Mouse (Mus musculus) stomach, embryonic 14.5 days (tissue): ENCODE measurements around the gene Arhgef25. TPM values are rescaled to one million over a fixed set of nuclear protein-coding genes. Genes with fewer than 3 reads are reported as not detected.

ENCODE experiments used
- ATAC-seq: fragments of 200-750 bp; cut with Nextera tagmentation; 2 replicates; pipeline ENCODE4 v1.8.0; 2017; ENCODE audit warnings: low read depth, moderate TSS enrichment; ENCODE audit not compliant: insufficient number of reproducible peaks, insufficient read depth, low FRiP score
- H3K27ac ChIP-seq: fragments of 300-500 bp; sonication (generic); 2 replicates; pipeline ENCODE4 v1.5.1; 2014; ENCODE audit warnings: mild to moderate bottlenecking, low read length, moderate library complexity, mixed read lengths
- H3K27me3 ChIP-seq: fragments of 300-500 bp; sonication (generic); 2 replicates; pipeline ENCODE4 v1.6.1; 2014; ENCODE audit warnings: low read length, control low read depth, mixed read lengths; ENCODE audit not compliant: control insufficient read depth, insufficient read depth
- H3K36me3 ChIP-seq: fragments of 300-500 bp; sonication (generic); 2 replicates; pipeline ENCODE4 v1.6.1; 2014; ENCODE audit warnings: mild to moderate bottlenecking, control low read depth, low read length, moderate library complexity, mixed read lengths; ENCODE audit not compliant: control insufficient read depth, insufficient read depth
- H3K4me1 ChIP-seq: fragments of 300-500 bp; sonication (generic); 2 replicates; pipeline ENCODE4 v1.6.1; 2014; ENCODE audit warnings: low read length, control low read depth, mixed read lengths; ENCODE audit not compliant: control insufficient read depth, insufficient read depth
- H3K4me2 ChIP-seq: fragments of 300-500 bp; sonication (generic); replicated peaks from 2 replicates; pipeline ENCODE4 v1.6.1; 2014; ENCODE audit warnings: low read depth, low read length, control low read depth
- H3K4me3 ChIP-seq: fragments of 300-500 bp; sonication (generic); 2 replicates; pipeline ENCODE4 v1.5.1; 2014; ENCODE audit warnings: low read depth, low read length, control low read depth
- H3K9ac ChIP-seq: fragments of 300-500 bp; sonication (generic); replicated peaks from 2 replicates; pipeline ENCODE4 v1.6.1; 2014; ENCODE audit warnings: low read depth, mild to moderate bottlenecking, control low read depth, low read length, moderate library complexity, mixed read lengths
- H3K9me3 ChIP-seq: fragments of 300-500 bp; sonication (generic); 2 replicates; pipeline ENCODE4 v1.6.1; 2016; ENCODE audit warnings: low read depth, low read length, control low read depth; ENCODE audit not compliant: control insufficient read depth
- WGBS: fragments of 180-500 bp; shearing (Covaris S2); extraction: QIAGEN DNeasy Blood & Tissue Kit; methylation state at CpG from one replicate; pipeline ENCODE4 v1.1.7; 2014; 5-methylcytosine and 5-hydroxymethylcytosine counted together
- polyA plus RNA-seq: library from polyadenylated mRNA; unstranded; fragments of >200 nt; fragmentation: Nextera tagmentation; extraction: Ambion mirVana; gene quantifications from 2 replicates; pipeline ENCODE4 v1.2.1, GENCODE M21; 2014

Gene Arhgef25
- polyA plus RNA-seq, 1 experiment from 2014 or later = 71.1 TPM

DNA sequence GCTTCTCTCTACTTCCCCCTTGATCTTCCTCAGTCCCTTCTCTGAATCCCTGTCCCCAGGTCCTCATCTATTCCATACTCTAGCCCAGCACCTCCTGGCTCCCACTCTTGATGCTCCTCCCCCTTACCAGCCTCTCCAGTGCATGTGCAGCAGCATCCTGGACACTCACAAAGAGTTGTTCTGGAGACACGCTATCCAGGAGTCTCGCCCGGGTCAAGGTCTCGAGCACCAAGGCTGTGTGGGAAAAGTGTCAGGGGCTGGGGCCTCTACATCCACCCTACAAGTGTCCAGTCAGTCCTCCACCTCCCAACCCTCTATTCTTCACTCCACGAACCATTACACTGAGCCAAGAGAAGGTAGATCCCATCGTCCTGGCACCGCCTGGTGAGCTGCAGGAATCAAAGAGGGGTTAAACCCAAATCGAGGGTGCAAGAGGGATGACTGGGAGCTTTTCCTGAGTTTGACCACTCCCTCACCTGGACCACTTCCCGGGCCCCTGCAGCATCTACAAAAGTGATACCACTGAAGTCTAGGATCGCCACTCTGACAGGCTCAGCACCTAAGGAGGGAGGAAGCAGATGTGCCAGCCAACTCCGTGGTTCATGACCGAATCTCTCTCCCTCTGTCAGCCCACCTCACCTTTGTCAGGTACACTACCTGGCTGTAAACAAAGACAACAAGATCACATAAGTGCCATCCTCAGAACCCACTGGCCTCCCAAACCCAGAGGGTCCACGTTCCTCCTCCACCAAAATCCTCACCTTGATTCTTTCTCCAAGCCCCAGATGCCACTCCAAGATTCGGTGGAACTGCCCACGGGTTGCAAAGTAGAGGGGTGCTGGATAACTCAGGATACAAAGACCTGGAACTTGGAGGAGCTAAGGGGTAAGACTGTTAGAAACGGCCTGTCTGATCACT lies 16.5 kb downstream of the Arhgef25 start:
- H3K9me3 ChIP-seq = no peaks in the 10 kb centered on the region
- no peaks in the 10 kb centered on the region for H3K36me3 ChIP-seq
- H3K4me1 ChIP-seq = peaks cover 17% of the 10 kb centered on the region
- H3K27ac ChIP-seq = no peak overlapping the region
- no peak for ATAC-seq
- H3K4me3 ChIP-seq = no peak overlapping the region
- no peak overlapping the region for H3K4me2 ChIP-seq
- H3K27me3 ChIP-seq = peaks cover 23% of the 10 kb centered on the region
- H3K9ac ChIP-seq = no peak overlapping the region
- 86% methylated on average over 16 of the region's 16 CpGs for WGBS

DNA sequence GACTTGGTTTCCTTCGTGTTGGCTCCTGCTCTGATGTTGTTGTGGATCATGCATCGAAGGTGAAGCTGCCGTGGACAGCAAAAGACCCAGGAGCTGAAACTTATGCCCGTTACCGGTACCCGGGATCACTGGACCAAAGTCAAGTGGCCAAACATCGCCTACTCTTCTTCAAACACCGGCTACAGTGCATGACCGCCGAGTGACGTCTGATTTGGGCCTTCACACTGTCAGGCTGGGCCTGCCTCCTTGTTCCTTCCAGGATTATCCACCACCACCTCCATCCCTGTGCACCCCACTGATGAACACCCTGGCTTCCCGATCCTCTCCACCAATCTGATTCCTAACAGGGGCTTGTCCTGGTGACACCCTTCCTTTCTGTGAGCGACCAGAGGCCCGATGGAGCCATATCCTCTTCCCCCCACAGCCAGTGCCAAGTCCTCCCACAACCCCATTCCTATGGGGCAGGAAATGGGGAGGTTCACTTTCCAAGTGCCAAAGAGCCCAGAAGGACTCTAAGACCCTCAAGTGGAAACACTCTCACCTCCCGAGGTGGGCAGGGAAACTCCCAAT lies 18.2 kb downstream of the Arhgef25 start:
- 84% methylated on average over 15 of the region's 15 CpGs for WGBS
- no peak overlapping the region for H3K4me3 ChIP-seq
- H3K27ac ChIP-seq = no peak overlapping the region
- H3K27me3 ChIP-seq = peaks cover 32% of the 10 kb centered on the region
- no peaks in the 10 kb centered on the region for H3K36me3 ChIP-seq
- ATAC-seq = no peak
- no peaks in the 10 kb centered on the region for H3K9me3 ChIP-seq
- peaks cover 9% of the 10 kb centered on the region for H3K4me1 ChIP-seq
- H3K9ac ChIP-seq = no peak overlapping the region
- H3K4me2 ChIP-seq = no peak overlapping the region

DNA sequence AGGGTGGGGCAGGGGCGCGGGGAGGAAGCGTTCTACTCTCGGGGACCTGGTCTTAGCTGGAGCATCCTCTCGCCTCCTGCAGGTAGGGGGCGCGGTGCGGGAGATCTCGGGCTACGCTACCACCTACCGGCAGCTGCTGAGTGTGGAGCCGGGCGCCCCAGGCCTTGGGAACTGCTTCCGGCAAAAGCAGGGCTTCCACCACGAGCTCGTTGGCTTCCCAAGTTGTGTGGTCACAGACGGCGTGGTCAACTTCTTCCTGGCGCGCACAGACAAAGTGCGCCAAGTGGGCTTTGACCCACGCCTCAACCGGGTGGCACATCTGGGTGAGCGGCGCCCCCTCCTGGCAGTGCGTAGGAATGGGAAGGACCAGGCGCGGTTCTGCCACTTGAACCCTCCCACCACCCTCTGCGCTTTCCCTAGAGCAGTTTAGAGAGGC lies 19.0 kb downstream of the Arhgef25 start:
- Histone ChIP-seq H3K27me3 (peaks cover 38% of the 10 kb centered on the region), H3K27ac (no peak overlapping the region), H3K4me2 (peak overlapping the region; percentile 67), H3K36me3 (no peaks in the 10 kb centered on the region), H3K4me3 (peak overlapping the region; percentile 27), H3K9ac (no peak overlapping the region), H3K9me3 (no peaks in the 10 kb centered on the region), H3K4me1 (peaks cover 9% of the 10 kb centered on the region)
- under 1% methylated on average over 29 of the region's 29 CpGs for WGBS
- ATAC-seq = peak; percentile 70

DNA sequence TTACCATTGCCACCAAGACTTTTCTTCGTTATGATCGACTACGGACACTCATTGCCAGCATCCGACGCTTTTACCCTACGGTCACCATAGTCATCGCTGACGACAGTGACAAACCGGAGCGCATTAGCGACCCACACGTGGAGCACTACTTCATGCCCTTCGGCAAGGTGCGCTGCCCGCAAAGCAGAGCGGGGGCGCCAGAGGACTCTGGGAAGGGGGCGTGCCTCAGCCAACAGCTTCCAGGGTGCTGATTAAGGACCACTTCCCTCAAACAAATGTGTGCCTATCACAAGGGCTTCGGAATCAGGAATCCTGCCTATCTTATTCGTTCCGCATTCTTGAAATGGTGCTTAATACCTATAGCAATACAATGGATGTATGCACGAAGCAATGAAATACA lies 19.9 kb downstream of the Arhgef25 start:
- peak overlapping the region; percentile 67 for H3K4me2 ChIP-seq
- no peaks in the 10 kb centered on the region for H3K9me3 ChIP-seq
- peak overlapping the region; percentile 27; the same call in 1 of the 2 replicates for H3K4me3 ChIP-seq
- H3K27me3 ChIP-seq = peaks cover 38% of the 10 kb centered on the region
- 3% methylated on average over 22 of the region's 22 CpGs for WGBS
- H3K9ac ChIP-seq = no peak overlapping the region
- ATAC-seq = no peak
- H3K36me3 ChIP-seq = no peaks in the 10 kb centered on the region
- H3K27ac ChIP-seq = no peak overlapping the region
- peaks cover 9% of the 10 kb centered on the region for H3K4me1 ChIP-seq

DNA sequence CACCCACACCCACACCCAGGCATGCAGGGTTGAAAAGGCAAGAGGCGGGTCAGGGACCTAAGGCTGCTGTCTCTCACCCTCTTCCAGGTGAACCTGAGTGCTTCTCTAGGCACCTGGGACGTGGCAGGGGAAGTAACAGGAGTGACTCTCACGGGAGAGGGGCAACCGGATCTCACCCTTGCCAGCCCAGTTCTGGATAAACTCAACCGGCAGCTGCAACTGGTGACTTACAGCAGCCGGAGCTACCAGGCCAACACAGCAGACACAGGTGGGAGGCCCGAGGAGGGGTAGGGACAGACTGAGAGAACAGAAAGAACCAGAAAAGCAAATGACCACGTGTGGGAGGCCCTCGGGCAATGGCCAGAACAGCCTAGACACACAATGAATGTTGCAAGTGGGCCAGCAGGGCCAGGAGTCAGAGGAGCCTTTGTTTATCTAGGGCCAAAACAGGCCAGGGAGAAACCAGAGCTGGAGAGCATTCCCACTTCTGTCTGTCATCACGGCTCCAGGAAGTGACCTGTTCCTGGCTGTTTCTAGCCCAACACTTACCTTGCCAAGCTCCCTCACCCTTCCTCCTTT lies 22.2 kb downstream of the Arhgef25 start:
- Histone ChIP-seq H3K4me3 (no peak overlapping the region), H3K9me3 (no peaks in the 10 kb centered on the region), H3K4me2 (peak overlapping the region; percentile 100; the same call in 1 of the 2 replicates), H3K9ac (no peak overlapping the region), H3K36me3 (no peaks in the 10 kb centered on the region), H3K4me1 (peaks cover 9% of the 10 kb centered on the region), H3K27me3 (peaks cover 38% of the 10 kb centered on the region), H3K27ac (peak overlapping the region; percentile 27; the same call in 1 of the 2 replicates)
- WGBS = 31% methylated on average over 10 of the region's 10 CpGs
- no peak for ATAC-seq

DNA sequence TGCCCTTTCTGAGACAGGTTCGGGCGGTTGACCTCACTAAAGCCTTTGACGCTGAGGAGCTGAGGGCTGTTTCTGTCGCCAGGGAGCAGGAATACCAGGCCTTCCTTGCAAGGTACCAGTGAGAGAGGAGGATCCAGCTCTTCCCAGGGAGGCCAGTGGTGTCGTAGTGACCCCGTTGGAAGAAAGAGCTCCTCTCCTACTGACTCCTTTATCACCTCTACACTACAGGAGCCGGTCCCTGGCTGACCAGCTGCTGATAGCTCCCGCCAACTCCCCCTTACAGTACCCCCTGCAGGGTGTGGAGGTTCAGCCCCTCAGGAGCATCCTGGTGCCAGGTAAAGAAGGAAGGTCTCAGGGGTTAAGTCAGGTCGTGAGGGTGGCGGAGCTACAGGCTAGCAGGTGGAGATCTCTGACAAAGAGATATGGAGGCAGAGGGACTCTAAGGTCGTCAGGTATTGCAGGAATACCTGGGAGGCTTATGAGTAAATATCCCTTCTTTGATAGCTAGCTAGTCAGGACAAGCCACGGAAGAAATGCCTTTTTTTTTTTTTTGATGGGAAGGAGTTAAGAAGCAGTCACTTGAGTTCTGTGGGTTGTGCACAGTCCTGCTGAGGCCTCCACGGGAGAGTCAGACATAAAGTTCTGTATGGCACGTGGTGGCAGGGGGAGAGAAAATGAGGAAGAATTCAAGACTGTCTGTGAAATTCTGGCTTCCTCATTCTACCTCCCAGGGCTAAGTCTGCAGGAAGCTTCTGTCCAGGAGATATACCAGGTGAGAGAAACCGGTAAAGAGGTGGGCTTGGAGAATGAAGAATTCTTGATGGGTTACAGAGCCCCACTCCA lies 22.9 kb downstream of the Arhgef25 start:
- H3K4me1 ChIP-seq = peaks cover 9% of the 10 kb centered on the region
- H3K36me3 ChIP-seq = no peaks in the 10 kb centered on the region
- H3K27me3 ChIP-seq = peaks cover 38% of the 10 kb centered on the region
- ATAC-seq = no peak
- no peaks in the 10 kb centered on the region for H3K9me3 ChIP-seq
- H3K4me3 ChIP-seq = peak overlapping the region; percentile 67
- peak overlapping the region; percentile 27; the same call in 1 of the 2 replicates for H3K27ac ChIP-seq
- WGBS = 22% methylated on average over 15 of the region's 15 CpGs
- H3K9ac ChIP-seq = 0 out of 2 replicates have a peak overlapping the region, but pooled peaks have one; percentile 2
- peak overlapping the region; percentile 100 for H3K4me2 ChIP-seq

DNA sequence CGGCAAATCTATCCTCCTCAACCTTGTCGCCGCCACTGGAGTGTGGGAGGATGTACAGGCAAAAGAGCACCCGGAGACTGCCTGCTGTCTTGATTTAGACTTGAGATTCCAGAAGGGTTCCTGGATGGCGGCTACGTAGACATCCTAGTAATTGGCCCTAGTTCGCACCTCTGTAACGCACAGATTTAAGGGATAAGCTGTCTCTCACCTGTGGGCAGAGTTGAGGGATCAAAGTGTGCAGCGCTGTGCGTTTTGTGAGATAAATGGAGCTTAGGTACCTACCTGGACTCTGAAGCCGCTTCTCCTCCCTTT lies 23.5 kb downstream of the Arhgef25 start:
- H3K4me3 ChIP-seq = peak overlapping the region; percentile 67
- no peak for ATAC-seq
- no peaks in the 10 kb centered on the region for H3K36me3 ChIP-seq
- H3K27ac ChIP-seq = no peak overlapping the region; the same call in 1 of the 2 replicates
- H3K4me2 ChIP-seq = peak overlapping the region; percentile 100
- peaks cover 38% of the 10 kb centered on the region for H3K27me3 ChIP-seq
- peak overlapping the region; percentile 72; the same call in 1 of the 2 replicates for H3K9ac ChIP-seq
- peaks cover 9% of the 10 kb centered on the region for H3K4me1 ChIP-seq
- H3K9me3 ChIP-seq = no peaks in the 10 kb centered on the region
- 5% methylated on average over 11 of the region's 11 CpGs for WGBS
